Mouse (Mus musculus): Measurements from ENCODE around the gene Gm11032. TPM values are rescaled to one million over a fixed set of nuclear protein-coding genes. Genes with fewer than 3 reads are reported as not detected.
A peak's percentile ranks its signal among the peaks of the same experiment; 100 is the strongest.

Gene Gm11032
- polyA plus RNA-seq, 1 experiment from 2014 or later = not detected

DNA sequence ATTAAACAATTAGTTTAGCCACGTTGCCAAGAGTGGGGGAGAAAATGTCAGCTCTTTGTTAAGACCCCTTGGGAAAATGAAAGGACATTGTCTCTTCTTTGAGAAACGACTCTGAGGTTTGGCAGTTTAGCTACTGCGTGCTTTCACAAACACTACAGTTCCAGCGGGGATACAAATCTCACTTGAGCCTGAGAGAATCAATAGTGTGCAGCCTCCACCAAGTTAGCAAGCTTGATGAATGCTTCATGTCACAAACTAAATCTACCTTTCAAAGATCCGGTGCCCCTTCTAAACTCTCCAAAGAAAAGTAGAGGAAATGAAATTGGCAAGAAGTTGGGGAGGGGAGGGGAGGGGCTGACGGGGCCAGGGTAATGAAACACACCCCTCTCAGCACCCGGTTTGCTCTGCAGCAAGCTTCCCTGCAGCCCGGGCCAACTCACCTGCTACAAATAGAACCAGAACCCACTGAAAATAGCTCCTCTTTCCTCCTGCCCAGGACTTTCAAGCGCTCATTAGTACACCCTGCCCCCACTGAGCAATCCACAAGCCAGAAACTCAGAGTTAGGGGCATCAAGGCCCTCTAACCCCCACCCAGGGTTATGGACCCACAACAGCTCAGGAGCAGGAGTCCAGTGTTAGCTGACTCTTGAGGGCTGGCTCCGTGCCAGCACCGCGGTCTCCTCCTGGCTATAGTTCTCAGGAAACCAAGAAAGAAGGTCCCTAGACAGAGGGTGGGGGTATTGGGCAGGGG is 17.0 kb upstream of the Gm11032 start:
- no peak overlapping the region for H3K27ac ChIP-seq
- H3K4me2 ChIP-seq (replicated peaks) = no peak overlapping the region

GRCm38 (mm10) chr11:4604441-4604840 is 15.4 kb upstream of the Gm11032 start:
- 80% methylated on average over 6 of the region's 6 CpGs for WGBS
- no peak overlapping the region for H3K9ac ChIP-seq (replicated peaks)

More for the DNA sequence above, 17.0 kb upstream of the Gm11032 start:
- Histone ChIP-seq H3K4me1 (replicated peaks) (peaks cover 13% of the 10 kb centered on the region; the same call in 1 of the 2 replicates), H3K9ac (replicated peaks) (no peak overlapping the region; the same call in 1 of the 2 replicates), H3K36me3 (no peaks in the 10 kb centered on the region), H3K4me3 (replicated peaks) (no peak overlapping the region), H3K27me3 (no peaks in the 10 kb centered on the region), H3K9me3 (no peaks in the 10 kb centered on the region)
- ATAC-seq = peak; percentile 50; the same call in 1 of the 2 replicates
- 36% methylated on average over 12 of the region's 12 CpGs for WGBS

DNA sequence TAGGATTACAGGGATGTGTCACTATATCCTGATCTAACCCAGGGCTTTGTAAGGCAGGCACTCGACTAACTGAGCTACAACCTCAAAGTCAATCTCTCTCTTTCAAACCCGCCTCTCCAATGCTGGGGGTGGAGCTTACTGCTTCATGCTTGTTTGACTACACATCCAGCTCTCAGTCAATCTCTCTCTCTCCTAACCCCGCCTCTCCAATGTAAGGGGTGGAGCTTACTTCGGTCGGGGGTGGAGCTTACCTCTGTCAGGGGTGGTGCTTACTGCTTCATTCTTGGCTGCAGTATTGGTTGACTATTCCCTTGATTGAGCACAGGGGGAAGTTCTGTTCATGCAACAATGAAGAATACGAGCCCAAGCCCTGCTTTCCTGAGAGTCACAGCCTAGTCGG is 14.5 kb upstream of the Gm11032 start:
- WGBS = 47% methylated on average over 7 of the region's 7 CpGs
- no peak overlapping the region for H3K4me3 ChIP-seq (replicated peaks)

More at GRCm38 (mm10) chr11:4604441-4604840, 15.4 kb upstream of the Gm11032 start:
- Histone ChIP-seq H3K9me3 (no peaks in the 10 kb centered on the region), H3K36me3 (no peaks in the 10 kb centered on the region), H3K27ac (no peak overlapping the region), H3K4me2 (replicated peaks) (no peak overlapping the region), H3K27me3 (no peaks in the 10 kb centered on the region), H3K4me1 (replicated peaks) (peaks cover 13% of the 10 kb centered on the region; the same call in 1 of the 2 replicates), H3K4me3 (replicated peaks) (no peak overlapping the region)
- no peak for ATAC-seq

DNA sequence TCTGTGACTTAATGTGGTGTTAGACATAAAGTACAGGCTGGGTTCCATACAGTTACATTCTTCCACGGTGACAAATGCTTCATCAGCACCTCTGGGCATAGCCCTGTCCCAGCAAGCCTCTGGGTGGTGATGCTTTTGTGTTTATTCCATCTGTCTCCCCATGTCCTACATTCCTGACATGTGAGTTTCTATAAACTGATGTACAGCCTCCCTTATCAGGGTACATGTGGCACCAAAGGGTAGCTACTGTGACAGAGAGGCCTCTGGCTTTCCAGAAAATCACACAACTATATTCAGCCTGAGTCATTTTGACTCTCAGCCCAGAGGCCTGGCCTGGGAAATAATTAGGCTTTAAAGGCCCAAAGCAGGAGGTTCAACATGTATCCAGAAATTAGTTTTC is 13.3 kb upstream of the Gm11032 start:
- H3K4me2 ChIP-seq (replicated peaks) = no peak overlapping the region
- H3K4me1 ChIP-seq (replicated peaks) = peaks cover 13% of the 10 kb centered on the region; the same call in 1 of the 2 replicates
- 81% methylated on average over 1 of the region's 1 CpGs for WGBS
- no peak for ATAC-seq
- H3K27me3 ChIP-seq = no peaks in the 10 kb centered on the region
- no peak overlapping the region for H3K9ac ChIP-seq (replicated peaks)
- no peaks in the 10 kb centered on the region for H3K36me3 ChIP-seq
- no peak overlapping the region for H3K4me3 ChIP-seq (replicated peaks)
- H3K9me3 ChIP-seq = no peaks in the 10 kb centered on the region
- H3K27ac ChIP-seq = no peak overlapping the region

More for the DNA sequence above, 14.5 kb upstream of the Gm11032 start:
- Histone ChIP-seq H3K4me1 (replicated peaks) (peaks cover 13% of the 10 kb centered on the region; the same call in 1 of the 2 replicates), H3K27me3 (no peaks in the 10 kb centered on the region), H3K36me3 (no peaks in the 10 kb centered on the region), H3K9me3 (no peaks in the 10 kb centered on the region), H3K4me2 (replicated peaks) (no peak overlapping the region), H3K9ac (replicated peaks) (no peak overlapping the region), H3K27ac (no peak overlapping the region)
- no peak for ATAC-seq

GRCm38 (mm10) chr11:4611904-4612303 is 8.0 kb upstream of the Gm11032 start:
- WGBS = 74% methylated on average over 2 of the region's 2 CpGs
- Histone ChIP-seq H3K27me3 (no peaks in the 10 kb centered on the region), H3K4me3 (replicated peaks) (no peak overlapping the region), H3K36me3 (no peaks in the 10 kb centered on the region), H3K9ac (replicated peaks) (no peak overlapping the region), H3K9me3 (no peaks in the 10 kb centered on the region), H3K4me1 (replicated peaks) (no peaks in the 10 kb centered on the region), H3K4me2 (replicated peaks) (no peak overlapping the region), H3K27ac (no peak overlapping the region)
- no peak for ATAC-seq

GRCm38 (mm10) chr11:4620501-4621108 is 738 bp downstream of the Gm11032 start:
- H3K9me3 ChIP-seq = no peaks in the 10 kb centered on the region
- no peak overlapping the region for H3K27ac ChIP-seq
- no peak for ATAC-seq
- no peaks in the 10 kb centered on the region for H3K36me3 ChIP-seq
- no peak overlapping the region for H3K9ac ChIP-seq (replicated peaks)
- H3K4me1 ChIP-seq (replicated peaks) = no peaks in the 10 kb centered on the region
- H3K27me3 ChIP-seq = no peaks in the 10 kb centered on the region
- no peak overlapping the region for H3K4me3 ChIP-seq (replicated peaks)
- 61% methylated on average over 13 of the region's 13 CpGs for WGBS
- H3K4me2 ChIP-seq (replicated peaks) = no peak overlapping the region

DNA sequence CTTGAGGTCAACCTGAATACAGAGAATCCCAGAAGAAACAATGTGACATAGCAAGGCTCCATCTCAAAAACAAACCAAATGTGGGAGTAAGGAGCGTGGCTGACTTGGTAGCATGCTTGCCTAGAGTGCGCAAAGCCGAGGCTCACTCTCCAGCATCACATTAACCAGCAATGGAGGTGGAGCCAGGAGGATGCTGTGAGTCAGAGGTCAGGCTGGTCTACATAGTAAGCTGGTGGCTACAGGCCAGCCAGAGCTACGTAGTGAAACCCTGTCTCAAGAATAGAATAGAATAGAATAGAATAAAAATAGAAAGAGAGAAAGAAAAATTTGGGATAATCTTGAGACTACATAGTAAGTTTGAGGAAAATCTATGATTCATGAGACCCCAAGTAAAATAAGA is 2.0 kb downstream of the Gm11032 start:
- no peaks in the 10 kb centered on the region for H3K27me3 ChIP-seq
- no peak overlapping the region for H3K4me3 ChIP-seq (replicated peaks)
- 78% methylated on average over 4 of the region's 4 CpGs for WGBS
- H3K9ac ChIP-seq (replicated peaks) = no peak overlapping the region
- H3K4me1 ChIP-seq (replicated peaks) = 0 out of 2 replicates have a peak, but pooled peaks cover 3% of the 10 kb centered on the region
- H3K36me3 ChIP-seq = no peaks in the 10 kb centered on the region
- no peak for ATAC-seq
- no peak overlapping the region for H3K27ac ChIP-seq
- no peak overlapping the region for H3K4me2 ChIP-seq (replicated peaks)
- no peaks in the 10 kb centered on the region for H3K9me3 ChIP-seq

DNA sequence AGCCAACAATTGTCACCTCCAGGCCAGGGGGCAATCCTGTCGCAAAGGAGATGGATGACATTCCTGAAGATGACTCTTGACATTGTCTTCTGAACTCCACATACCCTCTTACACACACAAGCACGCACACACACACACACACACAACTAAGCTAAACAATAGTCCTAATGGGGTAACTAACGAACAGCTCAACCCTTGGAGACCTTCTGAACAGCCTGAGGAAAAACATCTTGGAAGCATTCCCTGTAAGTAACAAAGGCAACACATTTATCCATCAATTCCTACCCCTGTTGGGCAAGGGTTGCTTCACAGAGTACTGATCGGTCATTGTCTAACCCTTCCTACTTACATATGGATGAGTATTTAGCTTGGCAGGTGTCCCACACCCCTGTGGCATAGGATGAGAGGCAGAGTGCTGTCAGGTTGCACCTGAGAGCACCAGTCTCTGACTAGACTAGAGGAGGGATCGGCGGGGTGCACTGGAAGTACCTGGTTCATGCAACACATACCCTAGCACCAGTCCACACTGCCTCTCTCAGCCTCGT is 2.6 kb downstream of the Gm11032 start:
- Histone ChIP-seq H3K4me1 (replicated peaks) (0 out of 2 replicates have a peak, but pooled peaks cover 3% of the 10 kb centered on the region), H3K4me2 (replicated peaks) (no peak overlapping the region), H3K36me3 (no peaks in the 10 kb centered on the region), H3K9me3 (no peaks in the 10 kb centered on the region), H3K4me3 (replicated peaks) (no peak overlapping the region), H3K9ac (replicated peaks) (no peak overlapping the region), H3K27me3 (no peaks in the 10 kb centered on the region), H3K27ac (no peak overlapping the region)
- WGBS = 85% methylated on average over 7 of the region's 7 CpGs
- ATAC-seq = no peak

- no peaks in the 10 kb centered on the region for H3K27me3 ChIP-seq
- no peak overlapping the region for H3K4me2 ChIP-seq (replicated peaks)
- H3K9me3 ChIP-seq = no peaks in the 10 kb centered on the region
- peak; percentile 63 for ATAC-seq
- H3K9ac ChIP-seq (replicated peaks) = no peak overlapping the region
- no peak overlapping the region for H3K27ac ChIP-seq
- WGBS = 49% methylated on average over 5 of the region's 5 CpGs
- H3K36me3 ChIP-seq = no peaks in the 10 kb centered on the region
- 0 out of 2 replicates have a peak, but pooled peaks cover 3% of the 10 kb centered on the region for H3K4me1 ChIP-seq (replicated peaks)
- no peak overlapping the region for H3K4me3 ChIP-seq (replicated peaks)
Measured at GRCm38 (mm10) chr11:4622997-4623396, 3.1 kb downstream of the Gm11032 start.

GRCm38 (mm10) chr11:4625931-4626330 is 6.1 kb downstream of the Gm11032 start:
- H3K4me1 ChIP-seq (replicated peaks) = peaks cover 10% of the 10 kb centered on the region; the same call in 1 of the 2 replicates
- no peaks in the 10 kb centered on the region for H3K27me3 ChIP-seq
- H3K4me3 ChIP-seq (replicated peaks) = no peak overlapping the region
- WGBS = 64% methylated on average over 7 of the region's 7 CpGs
- peak overlapping the region; percentile 67 for H3K27ac ChIP-seq
- no peaks in the 10 kb centered on the region for H3K9me3 ChIP-seq
- H3K36me3 ChIP-seq = no peaks in the 10 kb centered on the region
- no peak overlapping the region for H3K9ac ChIP-seq (replicated peaks)
- no peak overlapping the region for H3K4me2 ChIP-seq (replicated peaks)
- ATAC-seq = no peak; the same call in 1 of the 2 replicates

DNA sequence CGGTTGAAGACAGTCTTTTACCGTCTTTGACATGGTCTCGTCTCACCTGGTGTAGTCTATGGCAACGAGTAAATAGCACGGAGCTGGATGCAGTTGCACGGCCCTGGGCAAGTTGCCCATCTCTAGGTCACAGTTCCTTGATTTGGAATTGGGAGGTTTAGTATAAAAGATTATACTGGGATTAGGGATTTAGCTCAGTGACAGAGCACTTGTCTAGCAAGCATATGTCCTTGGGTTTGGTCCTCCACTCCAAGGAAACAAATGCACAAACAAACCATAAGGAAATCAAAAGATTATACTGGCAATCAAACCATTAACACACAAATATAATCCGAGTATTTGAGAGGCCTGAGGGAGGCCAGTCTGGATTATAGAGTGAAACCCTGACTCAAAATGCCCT is 7.8 kb downstream of the Gm11032 start:
- H3K27ac ChIP-seq = no peak overlapping the region
- no peaks in the 10 kb centered on the region for H3K36me3 ChIP-seq
- no peak overlapping the region for H3K9ac ChIP-seq (replicated peaks)
- H3K4me1 ChIP-seq (replicated peaks) = peaks cover 10% of the 10 kb centered on the region; the same call in 1 of the 2 replicates
- ATAC-seq = no peak
- no peaks in the 10 kb centered on the region for H3K27me3 ChIP-seq
- no peak overlapping the region for H3K4me3 ChIP-seq (replicated peaks)
- WGBS = 75% methylated on average over 7 of the region's 7 CpGs
- H3K9me3 ChIP-seq = no peaks in the 10 kb centered on the region
- no peak overlapping the region for H3K4me2 ChIP-seq (replicated peaks)

GRCm38 (mm10) chr11:4629861-4630280 is 10.0 kb downstream of the Gm11032 start:
- 23% methylated on average over 8 of the region's 8 CpGs for WGBS
- H3K36me3 ChIP-seq = no peaks in the 10 kb centered on the region
- H3K4me2 ChIP-seq (replicated peaks) = no peak overlapping the region
- no peaks in the 10 kb centered on the region for H3K27me3 ChIP-seq
- H3K9me3 ChIP-seq = no peaks in the 10 kb centered on the region
- no peak overlapping the region for H3K4me3 ChIP-seq (replicated peaks)
- peaks cover 10% of the 10 kb centered on the region; the same call in 1 of the 2 replicates for H3K4me1 ChIP-seq (replicated peaks)
- no peak overlapping the region for H3K9ac ChIP-seq (replicated peaks)
- H3K27ac ChIP-seq = peak overlapping the region; percentile 39; the same call in 1 of the 2 replicates
- ATAC-seq = no peak
